Mouse (Mus musculus): Measurements from ENCODE around the gene Pnp. TPM values are rescaled to one million over a fixed set of nuclear protein-coding genes. Genes with fewer than 3 reads are reported as not detected.
"Not testable (repeated sequence)": the region's sequence is repeated elsewhere in the genome, so short reads cannot be mapped to it uniquely, and the experiment has no call there.

Pnp gene
- polyA plus RNA-seq, 1 experiment from 2014 or later = 86.1 TPM

DNA sequence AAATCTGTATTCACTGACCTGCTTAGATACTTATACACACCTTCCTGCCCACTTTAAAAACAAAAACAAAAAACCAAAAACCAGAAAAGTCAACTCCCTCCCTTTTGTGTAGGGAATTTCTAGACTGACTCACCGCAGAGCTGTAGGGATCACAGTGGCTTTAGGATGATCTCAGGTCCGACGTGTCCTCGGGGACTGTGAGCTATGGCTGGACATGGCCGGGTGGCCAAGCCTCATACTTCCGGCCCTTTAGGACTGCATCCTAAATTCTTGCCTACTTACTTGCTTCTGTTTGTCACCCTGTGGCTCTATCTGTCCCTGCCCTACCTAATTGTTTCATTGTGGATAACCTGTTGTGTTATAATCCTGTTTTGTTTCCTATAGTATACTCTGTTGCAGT lies 25.8 kb downstream of the Pnp start:
- H3K36me3 ChIP-seq (ENCODE audit: control insufficient read depth, insufficient read depth, low read length); H3K27ac ChIP-seq (replicated peaks; ENCODE audit: low read depth, low read length); H3K4me3 ChIP-seq (ENCODE audit: low read depth, low read length); H3K9ac ChIP-seq (ENCODE audit: low read length); H3K4me1 ChIP-seq (ENCODE audit: control insufficient read depth, insufficient read depth, low read length); DNase-seq (ENCODE audit: low spot score); ATAC-seq (ENCODE audit: insufficient number of reproducible peaks, low FRiP score, low TSS enrichment, low read depth); H3K27me3 ChIP-seq (ENCODE audit: control insufficient read depth, insufficient read depth, low read length); H3K9me3 ChIP-seq (ENCODE audit: control insufficient read depth, low read length); H3K4me2 ChIP-seq (ENCODE audit: low read depth, severe bottlenecking): not testable (repeated sequence)
- WGBS = 90% methylated on average over 6 of the region's 6 CpGs

DNA sequence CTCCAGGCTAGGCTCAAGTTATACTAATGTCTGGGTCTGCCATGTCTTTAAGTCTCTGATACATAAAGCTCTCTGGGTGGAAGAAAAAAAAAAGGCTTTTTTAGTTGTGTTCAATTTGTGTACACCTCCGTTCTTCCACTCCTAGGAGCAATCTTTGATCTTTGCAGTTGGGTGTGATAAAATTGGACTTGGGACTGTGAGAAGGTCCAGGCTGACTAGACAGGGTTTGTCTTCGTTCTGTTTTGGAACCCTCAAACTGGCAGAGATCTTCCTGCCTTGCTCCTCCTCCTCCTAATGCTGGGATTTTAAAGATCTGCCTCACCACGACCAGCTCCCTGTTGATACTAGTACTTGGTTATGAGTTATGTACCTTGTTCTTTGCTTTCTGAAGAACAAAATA lies 26.3 kb downstream of the Pnp start:
- not testable (repeated sequence) for H3K27ac ChIP-seq (replicated peaks; ENCODE audit: low read depth, low read length); DNase-seq (ENCODE audit: low spot score); H3K4me3 ChIP-seq (ENCODE audit: low read depth, low read length); H3K36me3 ChIP-seq (ENCODE audit: control insufficient read depth, insufficient read depth, low read length); H3K9ac ChIP-seq (ENCODE audit: low read length); H3K9me3 ChIP-seq (ENCODE audit: control insufficient read depth, low read length); ATAC-seq (ENCODE audit: insufficient number of reproducible peaks, low FRiP score, low TSS enrichment, low read depth); H3K4me1 ChIP-seq (ENCODE audit: control insufficient read depth, insufficient read depth, low read length); H3K4me2 ChIP-seq (ENCODE audit: low read depth, severe bottlenecking); H3K27me3 ChIP-seq (ENCODE audit: control insufficient read depth, insufficient read depth, low read length)
- WGBS = 66% methylated on average over 3 of the region's 3 CpGs

DNA sequence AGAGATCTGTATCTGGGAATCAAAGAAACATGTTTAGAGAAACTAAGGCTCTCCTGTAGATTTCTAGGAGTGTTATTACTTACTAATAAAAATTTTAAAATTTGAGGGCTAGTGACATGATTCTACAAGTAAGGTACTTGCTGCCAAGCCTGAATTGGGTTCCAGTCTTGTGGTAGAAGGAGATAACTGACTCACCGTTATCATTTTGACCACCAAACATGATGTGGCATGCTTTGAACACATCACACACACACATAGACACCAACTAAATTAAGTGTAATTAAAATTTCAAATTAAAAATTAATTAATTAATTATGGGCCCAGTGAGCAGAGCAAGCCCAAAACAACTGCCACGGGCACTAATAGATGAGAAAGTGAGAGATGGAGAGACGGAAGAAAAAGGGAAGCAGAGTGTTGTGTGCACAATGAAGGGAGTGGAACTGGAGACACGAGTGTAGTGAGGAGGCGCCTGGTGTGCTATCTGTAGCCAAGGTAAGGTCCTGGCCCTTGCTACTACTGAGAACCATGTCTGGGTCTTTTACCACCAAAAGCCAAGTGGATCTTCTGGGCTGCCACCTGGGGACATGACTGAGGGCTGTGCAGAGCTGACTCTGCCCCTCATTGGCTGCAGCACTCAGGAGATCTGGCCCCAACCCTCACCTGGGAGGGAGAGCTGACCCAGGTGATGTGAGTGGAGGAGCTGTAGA lies 27.6 kb downstream of the Pnp start:
- not testable (repeated sequence) for H3K36me3 ChIP-seq (ENCODE audit: control insufficient read depth, insufficient read depth, low read length); H3K27ac ChIP-seq (replicated peaks; ENCODE audit: low read depth, low read length); H3K4me2 ChIP-seq (ENCODE audit: low read depth, severe bottlenecking); H3K27me3 ChIP-seq (ENCODE audit: control insufficient read depth, insufficient read depth, low read length); H3K4me3 ChIP-seq (ENCODE audit: low read depth, low read length); H3K9ac ChIP-seq (ENCODE audit: low read length); ATAC-seq (ENCODE audit: insufficient number of reproducible peaks, low FRiP score, low TSS enrichment, low read depth); H3K9me3 ChIP-seq (ENCODE audit: control insufficient read depth, low read length); DNase-seq (ENCODE audit: low spot score); H3K4me1 ChIP-seq (ENCODE audit: control insufficient read depth, insufficient read depth, low read length)
- 95% methylated on average over 5 of the region's 5 CpGs for WGBS

GRCm38 (mm10) chr14:50968216-50968980 lies 37.5 kb downstream of the Pnp start:
- no peak overlapping the region for H3K9ac ChIP-seq (ENCODE audit: low read length)
- no peaks in the 10 kb centered on the region for H3K9me3 ChIP-seq (ENCODE audit: control insufficient read depth, low read length)
- DNase-seq (ENCODE audit: low spot score) = no peak
- no peaks in the 10 kb centered on the region for H3K4me1 ChIP-seq (ENCODE audit: control insufficient read depth, insufficient read depth, low read length)
- H3K36me3 ChIP-seq (ENCODE audit: control insufficient read depth, insufficient read depth, low read length) = no peaks in the 10 kb centered on the region
- no peak for ATAC-seq (ENCODE audit: insufficient number of reproducible peaks, low FRiP score, low TSS enrichment, low read depth)
- no peak overlapping the region for H3K4me3 ChIP-seq (ENCODE audit: low read depth, low read length)
- no peak overlapping the region for H3K27ac ChIP-seq (replicated peaks; ENCODE audit: low read depth, low read length)
- 86% methylated on average over 5 of the region's 5 CpGs for WGBS
- no peak overlapping the region for H3K4me2 ChIP-seq (ENCODE audit: low read depth, severe bottlenecking)
- H3K27me3 ChIP-seq (ENCODE audit: control insufficient read depth, insufficient read depth, low read length) = no peaks in the 10 kb centered on the region

DNA sequence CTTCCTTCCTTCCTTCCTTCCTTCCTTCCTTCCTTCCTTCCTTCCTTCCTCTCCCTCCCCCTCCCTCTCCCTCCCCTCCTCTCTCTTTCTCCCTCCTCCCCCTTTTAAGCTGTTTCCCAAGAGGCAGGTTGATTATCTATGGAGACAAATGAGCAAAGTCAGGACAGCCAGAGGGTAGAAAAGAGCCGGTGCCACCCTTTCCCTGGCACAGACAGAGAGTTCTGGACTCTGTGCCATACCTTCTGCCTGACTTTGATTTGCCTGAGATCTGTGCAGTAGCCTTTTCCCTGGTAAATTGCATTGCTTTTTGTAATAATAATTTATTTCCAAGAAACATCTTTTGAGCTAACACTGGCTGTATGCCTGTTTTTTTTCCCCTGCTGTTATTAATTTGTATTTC lies 38.2 kb downstream of the Pnp start:
- WGBS = 48% methylated on average over 1 of the region's 1 CpGs

DNA sequence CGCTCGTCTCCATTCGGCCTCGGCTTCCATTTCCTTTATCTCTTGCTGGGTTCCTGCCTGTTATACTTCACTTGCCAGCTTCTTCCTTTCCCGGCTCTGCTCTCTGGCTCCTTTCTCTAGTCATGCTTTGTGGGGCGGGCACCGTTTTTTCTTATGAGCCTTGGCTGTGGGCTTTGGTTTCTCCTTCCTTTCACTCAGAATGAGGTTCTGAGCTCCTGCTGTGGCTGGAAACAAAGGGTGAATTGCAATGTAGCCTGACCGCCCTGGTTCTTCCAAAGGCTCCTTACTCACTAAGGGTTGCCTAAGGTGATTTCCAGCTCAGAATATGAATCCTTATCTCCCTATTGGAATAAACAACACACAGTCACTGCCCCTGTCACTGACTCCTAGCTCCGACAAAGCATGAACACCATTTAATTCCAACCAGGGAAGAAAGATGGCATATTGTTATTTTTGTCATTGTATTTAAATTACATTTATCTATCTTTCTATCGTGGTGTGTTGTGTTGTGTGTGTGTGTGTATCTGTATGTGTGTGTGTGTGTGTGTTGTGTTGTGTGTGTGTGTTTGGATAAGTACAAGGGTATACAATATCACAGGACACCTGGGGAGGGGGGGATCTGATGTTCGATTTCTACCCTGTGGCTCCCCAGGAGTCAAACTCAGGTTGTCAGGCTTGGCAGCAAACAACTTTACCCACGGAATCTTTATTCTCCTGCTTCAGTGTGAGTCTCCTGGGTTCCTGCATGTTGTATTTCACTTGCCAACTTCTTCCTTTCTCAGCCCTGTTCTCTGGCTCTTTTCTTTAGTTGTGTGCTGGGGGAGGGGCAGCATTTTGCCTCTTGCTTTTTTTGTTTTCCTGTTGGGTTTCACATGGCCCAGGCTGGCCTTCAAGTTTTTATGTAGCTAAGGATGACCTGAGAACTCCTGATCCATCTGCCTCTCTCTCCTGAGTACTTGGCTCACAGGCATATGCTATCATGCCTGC lies 39.0 kb downstream of the Pnp start:
- Histone ChIP-seq H3K4me1 (ENCODE audit: control insufficient read depth, insufficient read depth, low read length) (no peaks in the 10 kb centered on the region), H3K9me3 (ENCODE audit: control insufficient read depth, low read length) (no peaks in the 10 kb centered on the region), H3K4me3 (ENCODE audit: low read depth, low read length) (no peak overlapping the region), H3K27ac (replicated peaks; ENCODE audit: low read depth, low read length) (no peak overlapping the region), H3K36me3 (ENCODE audit: control insufficient read depth, insufficient read depth, low read length) (no peaks in the 10 kb centered on the region), H3K27me3 (ENCODE audit: control insufficient read depth, insufficient read depth, low read length) (no peaks in the 10 kb centered on the region), H3K4me2 (ENCODE audit: low read depth, severe bottlenecking) (no peak overlapping the region), H3K9ac (ENCODE audit: low read length) (no peak overlapping the region)
- DNase-seq (ENCODE audit: low spot score) (no peak), ATAC-seq (ENCODE audit: insufficient number of reproducible peaks, low FRiP score, low TSS enrichment, low read depth) (no peak)
- WGBS = 53% methylated on average over 12 of the region's 12 CpGs

More for the DNA sequence above, 38.2 kb downstream of the Pnp start:
- no peak overlapping the region for H3K4me3 ChIP-seq (ENCODE audit: low read depth, low read length)
- H3K4me2 ChIP-seq (ENCODE audit: low read depth, severe bottlenecking) = no peak overlapping the region
- H3K4me1 ChIP-seq (ENCODE audit: control insufficient read depth, insufficient read depth, low read length) = no peaks in the 10 kb centered on the region
- H3K9ac ChIP-seq (ENCODE audit: low read length) = no peak overlapping the region
- no peaks in the 10 kb centered on the region for H3K9me3 ChIP-seq (ENCODE audit: control insufficient read depth, low read length)
- no peaks in the 10 kb centered on the region for H3K27me3 ChIP-seq (ENCODE audit: control insufficient read depth, insufficient read depth, low read length)
- no peak overlapping the region for H3K27ac ChIP-seq (replicated peaks; ENCODE audit: low read depth, low read length)
- DNase-seq (ENCODE audit: low spot score) = no peak
- ATAC-seq (ENCODE audit: insufficient number of reproducible peaks, low FRiP score, low TSS enrichment, low read depth) = no peak
- H3K36me3 ChIP-seq (ENCODE audit: control insufficient read depth, insufficient read depth, low read length) = no peaks in the 10 kb centered on the region

DNA sequence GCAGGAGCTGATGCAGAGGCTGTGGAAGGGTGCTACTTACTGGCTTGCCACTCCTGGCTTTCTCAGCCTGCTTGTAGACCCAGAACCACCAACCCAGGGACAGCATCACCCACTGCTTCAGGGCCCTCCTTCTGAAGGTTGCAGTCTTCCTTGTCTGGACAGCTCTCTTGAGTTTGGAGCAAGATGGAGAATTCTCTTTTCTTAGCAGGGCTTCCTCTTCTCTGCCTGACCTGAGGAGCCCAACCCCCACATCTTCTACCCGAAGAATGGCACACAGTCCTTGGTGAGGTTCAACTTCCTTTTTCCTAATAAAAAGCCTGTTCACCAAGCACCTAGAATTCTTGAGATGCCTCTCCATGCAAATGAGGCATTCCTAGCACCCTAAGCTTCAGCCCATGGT lies 39.9 kb downstream of the Pnp start:
- Histone ChIP-seq H3K27me3 (ENCODE audit: control insufficient read depth, insufficient read depth, low read length) (no peaks in the 10 kb centered on the region), H3K36me3 (ENCODE audit: control insufficient read depth, insufficient read depth, low read length) (no peaks in the 10 kb centered on the region), H3K27ac (replicated peaks; ENCODE audit: low read depth, low read length) (no peak overlapping the region), H3K9ac (ENCODE audit: low read length) (no peak overlapping the region), H3K4me3 (ENCODE audit: low read depth, low read length) (no peak overlapping the region), H3K4me1 (ENCODE audit: control insufficient read depth, insufficient read depth, low read length) (no peaks in the 10 kb centered on the region), H3K9me3 (ENCODE audit: control insufficient read depth, low read length) (no peaks in the 10 kb centered on the region), H3K4me2 (ENCODE audit: low read depth, severe bottlenecking) (no peak overlapping the region)
- ATAC-seq (ENCODE audit: insufficient number of reproducible peaks, low FRiP score, low TSS enrichment, low read depth) = no peak
- DNase-seq (ENCODE audit: low spot score) = no peak
- WGBS = 82% methylated on average over 1 of the region's 1 CpGs

- not testable (repeated sequence) for H3K9me3 ChIP-seq (ENCODE audit: control insufficient read depth, low read length); H3K36me3 ChIP-seq (ENCODE audit: control insufficient read depth, insufficient read depth, low read length); DNase-seq (ENCODE audit: low spot score); H3K4me2 ChIP-seq (ENCODE audit: low read depth, severe bottlenecking); H3K4me1 ChIP-seq (ENCODE audit: control insufficient read depth, insufficient read depth, low read length); H3K27ac ChIP-seq (replicated peaks; ENCODE audit: low read depth, low read length); H3K9ac ChIP-seq (ENCODE audit: low read length); H3K4me3 ChIP-seq (ENCODE audit: low read depth, low read length); ATAC-seq (ENCODE audit: insufficient number of reproducible peaks, low FRiP score, low TSS enrichment, low read depth); H3K27me3 ChIP-seq (ENCODE audit: control insufficient read depth, insufficient read depth, low read length)
- WGBS = 93% methylated on average over 4 of the region's 5 CpGs
These were observed 42.2 kb downstream of the Pnp start for GRCm38 (mm10) chr14:50973054-50973453.
